Mouse (Mus musculus): ENCODE results near the gene Sema6c.
A peak's percentile ranks its signal among the peaks of the same experiment; 100 is the strongest.
"Not testable (repeated sequence)": the region's sequence is repeated elsewhere in the genome, so short reads cannot be mapped to it uniquely, and the experiment has no call there.

Sema6c gene

DNA sequence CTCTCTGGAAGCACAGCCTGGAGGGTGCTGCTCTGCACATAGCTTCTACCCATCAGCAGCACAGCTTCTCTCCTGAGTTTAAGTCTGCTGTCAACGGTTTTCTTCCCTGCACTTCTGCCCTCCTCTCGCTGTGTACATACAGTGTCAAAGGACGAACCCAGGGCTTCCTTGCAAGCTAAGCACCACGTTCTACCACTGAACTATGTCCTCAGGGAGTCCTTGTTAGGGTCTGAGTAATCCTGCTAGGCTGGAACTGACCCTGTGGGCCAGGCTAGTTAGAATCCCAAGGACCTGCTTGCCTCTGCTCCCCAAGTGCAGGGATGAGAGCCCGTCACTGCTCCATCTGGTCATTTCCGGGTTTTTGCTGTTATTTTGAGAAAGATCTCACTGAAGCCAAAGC is 26.6 kb downstream of the Sema6c start:
- no peak for DNase-seq

DNA sequence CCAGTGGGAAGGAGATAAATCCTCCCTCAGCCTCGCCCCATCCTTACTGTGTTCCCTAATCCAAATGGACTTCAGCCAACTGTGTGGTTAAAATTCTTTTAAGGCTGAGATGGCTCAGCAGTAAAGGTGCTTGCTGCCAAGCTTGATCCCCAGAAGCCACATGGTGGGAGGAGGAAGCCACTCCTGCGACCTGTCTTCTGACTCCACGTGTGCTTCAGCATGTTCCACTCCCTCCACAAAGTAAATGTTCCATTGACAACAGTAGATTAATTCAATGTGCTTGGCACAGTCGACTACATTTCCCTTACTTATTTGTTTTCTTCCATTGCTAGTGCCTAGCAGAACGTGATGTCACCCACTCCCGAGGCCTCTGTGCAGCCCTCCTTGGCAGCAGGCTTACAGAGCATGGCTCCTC is 34.5 kb downstream of the Sema6c start:
- DNase-seq: peak; percentile 14 to 52

GRCm38 (mm10) chr3:95195772-95196171 is 35.5 kb downstream of the Sema6c start:
- DNase-seq: no peak

DNA sequence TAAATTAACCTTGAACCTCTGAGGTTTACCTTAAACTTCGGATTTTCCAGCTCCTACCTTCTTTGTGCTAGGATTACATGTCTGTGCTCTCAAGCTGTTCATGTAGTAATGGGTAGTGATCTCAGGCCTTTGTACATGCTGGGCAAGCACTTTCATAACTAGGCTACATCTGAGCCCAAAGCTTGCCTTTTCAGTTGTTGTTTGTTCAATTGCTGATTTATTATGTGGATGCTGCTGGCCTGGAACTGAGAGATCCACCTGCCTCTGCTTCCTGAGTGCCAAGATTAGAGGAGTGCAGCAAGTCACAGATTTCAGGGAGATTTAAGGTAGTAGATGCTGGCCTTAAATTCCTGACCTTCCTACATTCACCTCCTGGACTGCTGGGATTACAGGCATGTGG is 38.8 kb downstream of the Sema6c start:
- DNase-seq: no peak

- DNase-seq: no peak
These were observed 39.9 kb downstream of the Sema6c start for GRCm38 (mm10) chr3:95200132-95200531.

DNA sequence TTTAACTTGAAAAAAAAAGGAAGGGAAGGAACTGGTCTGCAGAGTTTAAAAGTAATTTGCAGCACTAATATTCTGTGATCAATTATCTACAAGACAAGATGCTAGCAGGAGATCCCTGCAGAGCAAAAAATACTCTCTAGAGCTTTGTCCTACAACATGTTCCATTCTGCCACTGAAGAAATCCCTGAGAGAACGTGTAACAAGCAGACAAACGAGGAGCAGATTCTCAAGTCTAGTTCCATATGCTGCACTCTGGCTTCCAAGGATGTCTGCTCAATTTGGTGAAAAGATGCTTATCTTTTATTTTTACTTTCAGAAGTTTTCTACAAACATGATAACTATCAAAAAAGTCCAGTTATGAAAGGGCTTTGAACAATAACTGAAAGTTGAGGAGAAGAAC is 40.3 kb downstream of the Sema6c start:
- DNase-seq: no peak

- no peak for DNase-seq
These were observed 43.6 kb downstream of the Sema6c start for GRCm38 (mm10) chr3:95203880-95204279.

GRCm38 (mm10) chr3:95208286-95208685 is 48.0 kb downstream of the Sema6c start:
- DNase-seq: no peak

DNA sequence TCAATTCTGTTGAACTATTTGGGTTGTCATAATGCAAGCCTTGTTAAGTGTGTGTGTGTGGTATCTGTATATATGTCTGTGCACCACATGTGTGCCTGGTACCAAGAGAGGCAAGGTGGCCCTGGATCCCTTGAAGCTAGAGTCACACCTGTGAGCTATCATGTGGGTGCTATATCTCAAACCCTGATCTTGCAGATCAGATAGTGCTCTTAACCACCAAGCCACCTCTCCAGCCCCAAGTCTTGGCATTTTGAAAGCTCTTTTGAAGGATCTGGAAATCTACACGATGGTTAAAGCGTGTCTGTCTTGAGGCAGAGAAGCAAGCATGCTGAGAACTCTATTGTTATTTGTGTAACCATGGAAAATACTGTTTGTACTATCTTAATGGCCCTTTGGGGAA is 50.3 kb downstream of the Sema6c start:
- no peak for DNase-seq

DNA sequence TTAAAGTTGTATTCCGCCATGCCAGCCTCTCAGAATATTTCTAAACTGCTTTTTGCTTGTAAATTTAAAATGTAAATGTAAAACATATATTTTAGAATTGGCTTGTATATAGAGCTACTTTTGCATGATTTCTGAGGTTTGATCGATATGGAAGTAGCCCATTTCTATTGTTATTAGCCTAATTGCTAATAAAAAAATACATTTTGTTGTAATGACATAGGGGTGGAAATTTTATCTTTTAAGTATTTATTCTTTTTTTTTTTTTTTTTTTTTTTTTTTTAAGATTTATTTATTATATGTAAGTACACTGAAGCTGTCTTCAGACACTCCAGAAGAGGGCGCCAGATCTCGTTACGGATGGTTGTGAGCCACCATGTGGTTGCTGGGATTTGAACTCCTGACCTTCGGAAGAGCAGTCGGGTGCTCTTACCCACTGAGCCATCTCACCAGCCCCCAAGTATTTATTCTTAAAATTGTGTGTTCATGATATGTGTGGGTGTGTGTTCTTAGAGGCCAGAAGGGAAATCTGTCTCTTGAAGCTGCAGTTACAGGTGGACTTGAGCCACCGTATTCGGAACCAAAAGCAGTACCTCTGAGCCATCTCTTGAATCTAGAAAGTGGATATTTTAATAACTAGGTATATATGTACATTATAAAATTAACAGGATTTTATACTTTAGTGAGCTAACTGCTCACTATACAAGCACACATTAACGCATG is 52.8 kb downstream of the Sema6c start:
- not testable (repeated sequence) for DNase-seq

- no peak for DNase-seq
These were observed 53.3 kb downstream of the Sema6c start for GRCm38 (mm10) chr3:95213609-95213975.

DNA sequence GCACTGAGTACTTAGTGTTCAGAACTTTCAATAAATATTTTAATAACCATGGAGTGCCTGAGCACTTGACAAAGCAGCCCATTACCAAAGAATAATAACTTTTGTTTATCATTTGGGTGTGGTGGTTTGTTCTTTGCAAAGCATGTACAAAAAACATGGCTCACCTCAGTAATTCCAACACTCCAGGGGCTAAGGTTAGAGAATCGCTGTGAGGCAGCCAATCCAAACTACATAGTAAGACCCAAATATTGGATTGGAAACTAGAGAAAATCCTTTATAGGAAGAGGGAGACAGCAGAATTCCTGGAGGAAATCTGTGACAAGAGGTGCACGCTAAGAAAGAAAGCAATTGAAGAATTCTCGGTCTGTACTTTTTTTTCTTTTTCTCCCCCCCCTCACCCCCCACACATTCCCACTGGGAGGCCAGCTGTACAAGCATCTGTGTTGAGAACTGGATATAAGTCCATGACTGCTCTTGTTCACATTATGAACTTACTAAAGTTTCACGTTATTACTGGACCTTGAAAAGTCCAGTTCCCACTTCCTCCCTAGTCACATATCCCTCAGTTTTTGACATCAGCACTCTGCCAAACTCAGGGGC is 56.5 kb downstream of the Sema6c start:
- DNase-seq: no peak

- peak; percentile 95 to 96 for DNase-seq
These were observed 57.2 kb downstream of the Sema6c start, which contains the start of gene Gabpb2 for GRCm38 (mm10) chr3:95217255-95218134. Gene Gabpb2 (minus strand): TSS chr3:95217916.

DNA sequence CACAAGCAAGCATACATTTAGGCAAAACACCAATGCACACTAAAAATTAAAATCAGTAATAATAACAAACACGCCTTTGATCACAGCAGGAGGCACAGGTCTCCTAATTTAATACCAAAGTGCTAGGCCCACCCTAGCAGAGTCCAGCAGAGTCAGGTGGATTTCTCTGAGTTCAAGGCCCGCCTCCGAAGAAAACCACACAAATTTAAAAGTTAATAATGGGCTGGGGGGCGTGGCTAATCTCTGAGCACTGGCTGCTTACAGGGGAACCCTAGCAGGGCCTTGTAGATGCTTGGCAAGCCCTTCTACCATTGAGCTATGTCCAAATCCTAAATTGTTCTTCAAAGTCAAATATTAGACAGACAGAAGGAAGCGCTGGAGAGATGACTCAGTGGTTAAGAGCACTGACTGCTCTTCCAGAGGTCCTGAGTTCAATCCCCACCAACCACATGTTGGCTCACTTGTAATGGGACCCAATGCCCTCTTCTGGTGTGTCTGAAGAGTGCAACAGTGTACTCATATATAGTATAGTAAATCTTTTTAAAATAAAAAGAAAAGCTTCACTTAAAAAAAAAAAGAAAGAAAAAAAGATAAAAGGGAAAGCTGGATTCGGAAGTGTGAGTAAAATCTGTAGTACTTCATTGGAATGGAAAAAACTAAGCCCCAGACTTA is 58.3 kb downstream of the Sema6c start:
- DNase-seq: peak in 1 of 2 experiments; percentile 29

DNA sequence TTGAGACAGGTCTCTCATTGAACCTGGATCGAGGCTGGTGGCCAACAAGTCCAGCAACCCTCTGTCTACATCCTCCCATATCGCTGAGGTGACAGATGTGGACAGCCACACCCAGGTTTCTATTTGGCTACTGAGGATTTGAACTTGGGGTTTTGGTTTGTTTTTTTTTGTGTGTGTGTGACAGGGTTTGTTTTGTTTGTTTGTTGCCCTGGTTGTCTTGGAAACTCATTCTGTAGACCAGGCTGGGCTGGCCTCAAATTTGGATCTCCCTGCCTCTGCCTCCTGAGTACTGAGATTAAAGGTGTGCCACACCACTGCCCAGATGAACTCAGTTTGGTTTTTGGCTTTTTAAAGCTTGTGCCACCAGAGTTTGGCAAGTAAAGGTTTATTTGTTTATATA is 62.8 kb downstream of the Sema6c start:
- no peak for DNase-seq
